Mouse (Mus musculus) mouse trophoblast stem cell (cell line): ENCODE results near the gene Ikzf4.

Experiments
- in situ Hi-C, 2 experiments: fragments of 300-500 bp; cut with MseI, MboI; formaldehyde crosslinking; loops; 2 replicates in 1 of 2; 3 replicates in 1 of 2; pipeline ENCODE4 v1.15.1; 2025

Gene Ikzf4

GRCm38 (mm10) chr10:128613154-128613440 lies 32.7 kb downstream of the Ikzf4 start:
- in situ Hi-C loops = no loop called here

- in situ Hi-C loops = no loop called here
These were observed 33.2 kb downstream of the Ikzf4 start for GRCm38 (mm10) chr10:128612433-128613153.

DNA sequence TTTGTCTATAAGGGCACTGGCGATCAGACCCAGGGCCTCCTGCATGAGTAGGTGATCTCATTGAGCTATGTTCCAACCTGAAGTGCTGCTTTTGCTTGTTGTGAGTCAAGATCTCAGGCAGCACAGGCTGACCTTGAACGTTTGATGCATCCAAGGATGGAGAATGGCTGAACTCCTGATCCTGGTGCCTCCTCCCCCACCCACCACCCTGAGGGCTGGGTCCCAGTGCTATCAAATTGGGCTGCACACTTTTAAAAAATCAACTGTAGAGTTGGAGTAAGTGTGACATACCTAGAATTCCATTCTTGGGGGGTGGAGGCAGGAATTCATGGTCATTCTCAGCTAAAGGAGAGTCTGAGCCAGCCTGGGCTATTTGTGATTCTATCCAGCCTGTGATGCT lies 39.3 kb downstream of the Ikzf4 start:
- in situ Hi-C loops = no loop called here

GRCm38 (mm10) chr10:128602470-128603128 lies 43.2 kb downstream of the Ikzf4 start:
- in situ Hi-C loops = no loop called here

GRCm38 (mm10) chr10:128601499-128601898 lies 44.3 kb downstream of the Ikzf4 start:
- in situ Hi-C loops = no loop called here

- in situ Hi-C loops = no loop called here
These were observed 47.3 kb downstream of the Ikzf4 start for GRCm38 (mm10) chr10:128598476-128598875.

- in situ Hi-C loops = no loop called here
These were observed 53.0 kb downstream of the Ikzf4 start for GRCm38 (mm10) chr10:128592797-128593196.

DNA sequence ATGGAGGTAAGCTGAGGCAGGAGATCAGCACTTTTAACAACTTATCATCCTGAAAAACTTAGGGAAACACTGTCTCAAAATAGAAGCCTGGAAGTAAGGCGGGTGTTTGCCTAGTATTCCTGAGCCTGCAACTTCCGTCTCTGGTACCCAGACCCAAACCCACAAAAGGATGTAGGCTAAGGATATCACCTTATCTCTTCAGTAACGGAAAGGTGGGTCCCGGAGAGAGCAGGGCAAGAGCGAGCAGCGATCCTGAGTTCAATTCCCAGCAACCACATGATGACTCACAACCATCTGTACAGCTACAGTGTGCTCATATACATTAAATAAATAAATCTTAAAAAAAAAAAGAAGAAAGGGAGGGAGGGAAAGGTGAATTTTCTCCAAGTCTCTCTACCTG lies 54.4 kb downstream of the Ikzf4 start:
- in situ Hi-C loops = no loop called here

DNA sequence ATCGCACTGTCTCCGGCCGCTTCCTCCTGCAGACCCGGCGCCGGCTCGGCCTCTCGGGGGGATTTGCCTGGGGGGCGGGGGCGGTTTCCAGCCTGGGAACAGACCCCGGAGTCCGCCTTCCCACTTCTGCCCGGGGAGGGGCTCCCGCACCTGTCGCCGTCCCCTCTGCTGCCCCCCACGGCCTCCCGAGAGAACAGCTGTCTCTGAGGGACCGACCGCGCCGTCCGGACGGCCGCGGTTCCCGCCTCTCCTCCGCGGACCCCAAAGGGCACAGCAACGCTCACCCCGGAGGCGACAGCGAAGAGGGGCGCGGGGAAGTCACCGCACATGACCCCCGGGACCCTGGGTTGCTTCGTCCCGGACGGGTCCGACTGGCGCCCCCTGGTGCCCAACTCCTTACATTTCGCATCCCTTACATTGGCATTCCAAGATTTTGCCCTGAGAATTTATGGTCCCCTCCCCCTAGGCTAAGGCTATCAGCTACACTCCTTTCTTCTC lies 55.5 kb downstream of the Ikzf4 start:
- in situ Hi-C loops = no loop called here

GRCm38 (mm10) chr10:128589464-128590192 lies 56.2 kb downstream of the Ikzf4 start, which contains the start of gene Erbb3:
Gene Erbb3, minus strand, starts transcription at chr10:128589652.
- in situ Hi-C loops = no loop called here

DNA sequence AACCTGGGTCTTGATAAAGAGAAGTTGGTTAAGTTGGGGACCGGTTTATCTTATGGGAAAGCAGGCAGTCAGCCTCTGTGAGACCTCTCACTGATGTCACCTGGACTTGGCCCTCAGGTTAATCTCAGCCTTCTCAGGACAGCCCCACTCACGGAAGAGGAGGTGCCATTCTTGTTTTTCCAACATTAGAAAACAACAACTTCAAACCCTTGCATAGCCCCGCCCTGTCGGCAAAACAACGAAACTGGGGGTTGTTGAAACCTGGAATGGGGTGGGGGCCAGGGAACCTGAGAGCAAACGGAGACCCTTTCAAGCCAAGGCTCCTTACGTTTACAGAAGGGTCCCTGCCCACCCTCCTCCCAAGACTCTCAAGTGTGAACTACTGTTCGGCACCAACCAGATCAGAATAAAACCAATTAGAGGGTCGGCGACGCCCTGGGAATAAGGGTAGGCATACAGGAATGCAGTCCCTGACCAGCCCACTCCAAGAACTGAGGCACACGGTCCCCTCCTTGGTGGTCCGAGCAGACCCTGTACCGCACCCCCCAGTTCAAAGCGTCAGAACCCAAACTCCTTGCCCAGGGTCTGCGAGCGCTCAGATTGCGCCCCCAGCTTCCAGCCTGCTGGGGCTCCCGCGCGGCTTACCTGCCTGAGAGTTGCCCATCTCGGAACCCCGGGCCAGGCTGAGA lies 56.9 kb downstream of the Ikzf4 start:
- in situ Hi-C loops = no loop called here

DNA sequence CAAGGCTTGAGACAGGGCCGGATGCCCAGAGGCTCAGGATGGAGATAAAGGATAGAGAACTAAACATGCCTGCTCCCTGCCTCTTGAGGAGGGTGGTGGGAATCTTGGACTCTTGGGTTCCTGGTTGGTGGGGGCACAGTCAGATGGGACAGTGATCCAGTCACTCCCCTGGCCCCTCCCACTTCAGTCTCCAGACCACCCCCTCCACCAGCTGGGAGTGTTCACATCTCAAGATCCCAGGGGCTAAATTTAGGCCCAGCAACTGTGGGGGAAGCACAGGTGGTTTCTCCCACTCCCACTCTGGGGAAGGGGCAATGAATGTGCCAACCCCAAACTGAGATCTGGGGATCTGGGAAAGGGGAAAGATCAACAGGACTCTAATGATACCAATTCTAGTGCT lies 57.7 kb downstream of the Ikzf4 start:
- in situ Hi-C loops = no loop called here

- in situ Hi-C loops = no loop called here
These were observed 58.1 kb downstream of the Ikzf4 start for GRCm38 (mm10) chr10:128587697-128588096.

GRCm38 (mm10) chr10:128587120-128587519 lies 58.7 kb downstream of the Ikzf4 start:
- in situ Hi-C loops = no loop called here

- in situ Hi-C loops = no loop called here
These were observed 59.2 kb downstream of the Ikzf4 start for GRCm38 (mm10) chr10:128586546-128586945.

DNA sequence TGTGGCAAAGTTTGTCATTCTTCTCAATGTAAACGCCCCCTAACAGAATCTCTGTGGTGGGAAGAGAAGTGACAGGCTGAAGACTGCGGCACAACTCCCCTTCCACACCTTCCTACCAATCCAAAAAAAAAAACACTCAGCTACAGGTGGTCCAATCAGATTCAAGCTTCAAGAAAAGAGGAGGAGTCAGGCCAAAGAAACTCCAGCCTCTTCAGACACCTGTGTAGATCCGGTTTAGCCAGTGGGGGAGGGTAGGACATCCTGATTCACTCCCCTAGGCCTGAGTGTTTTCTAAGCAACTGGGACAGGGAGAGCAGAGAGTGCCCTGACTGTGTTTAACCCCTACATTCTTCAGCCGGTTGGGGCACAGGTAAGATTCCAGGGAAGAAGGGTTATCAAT lies 61.4 kb downstream of the Ikzf4 start:
- in situ Hi-C loops = no loop called here

- in situ Hi-C loops = no loop called here
These were observed 62.1 kb downstream of the Ikzf4 start for GRCm38 (mm10) chr10:128583644-128584043.
